Mouse (Mus musculus): Measurements from ENCODE around the gene Ccr6. TPM values are rescaled to one million over a fixed set of nuclear protein-coding genes. Genes with fewer than 3 reads are reported as not detected.

Gene Ccr6
- 43.7 and 44.4 TPM in 2 replicates for polyA plus RNA-seq (2012; rRNA removed)

GRCm38 (mm10) chr17:8235743-8236142, at the start of gene Ccr6:
Ccr6 (plus strand) TSS chr17:8236043.
- TF ChIP-seq CTCF (IDR thresholded peaks at IDR 0.05; ENCODE audit: extremely low read depth, insufficient read depth, insufficient read length, insufficient replicate concordance) (no peak), POLR2A (IDR thresholded peaks at IDR 0.05; ENCODE audit: low read depth, low read length) (no peak)
- Histone ChIP-seq H3K27me3 (ENCODE audit: control insufficient read depth, insufficient read depth, low read length) (no peaks in the 10 kb centered on the region), H3K4me3 (ENCODE audit: extremely low read depth, insufficient read depth, insufficient read length) (peak within 1 kb of the TSS; percentile 29; the same call in 1 of the 2 replicates), H3K4me1 (ENCODE audit: control insufficient read depth, insufficient read depth, insufficient read length) (peaks cover 56% of the 10 kb centered on the region), H3K36me3 (ENCODE audit: control insufficient read depth, insufficient read depth, low read length) (no peaks in the 10 kb centered on the region), H3K27ac (ENCODE audit: insufficient read depth, low read length) (peak within 1 kb of the TSS; percentile 73)
- 11% methylated on average over 3 of the region's 3 CpGs for WGBS
- no peak for DNase-seq (ENCODE audit: low read depth in 1 of 2, low spot score in 2 of 2)

DNA sequence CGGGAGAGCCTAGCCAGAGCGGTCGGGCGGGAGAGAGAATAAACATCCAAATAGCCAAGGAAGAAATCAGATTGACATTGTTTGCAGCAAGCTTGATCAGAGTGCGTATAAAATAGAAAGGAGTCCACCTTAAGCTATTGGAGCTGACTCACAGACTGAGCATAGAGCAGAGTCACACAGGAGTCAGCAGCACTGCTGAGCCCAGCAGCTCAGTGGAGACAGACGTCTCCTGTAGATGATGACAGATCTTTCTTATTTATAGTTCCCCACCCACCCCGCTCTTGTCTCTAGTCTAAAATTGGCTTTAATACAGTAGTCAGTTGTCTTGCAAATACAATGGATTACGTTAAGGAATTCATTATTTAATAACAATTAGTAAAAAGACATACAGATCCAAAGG, 42.2 kb upstream of the Ccr6 start:
- H3K27ac ChIP-seq (ENCODE audit: insufficient read depth, low read length) = no peak overlapping the region
- no peaks in the 10 kb centered on the region for H3K27me3 ChIP-seq (ENCODE audit: control insufficient read depth, insufficient read depth, low read length)
- TF ChIP-seq POLR2A (IDR thresholded peaks at IDR 0.05; ENCODE audit: low read depth, low read length) (no peak), CTCF (IDR thresholded peaks at IDR 0.05; ENCODE audit: extremely low read depth, insufficient read depth, insufficient read length, insufficient replicate concordance) (no peak)
- peaks cover 13% of the 10 kb centered on the region; the same call in 1 of the 2 replicates for H3K4me1 ChIP-seq (ENCODE audit: control insufficient read depth, insufficient read depth, insufficient read length)
- WGBS = 91% methylated on average over 8 of the region's 8 CpGs
- no peak for DNase-seq (ENCODE audit: low read depth in 1 of 2, low spot score in 2 of 2)
- no peak overlapping the region for H3K4me3 ChIP-seq (ENCODE audit: extremely low read depth, insufficient read depth, insufficient read length)
- peaks cover 33% of the 10 kb centered on the region for H3K36me3 ChIP-seq (ENCODE audit: control insufficient read depth, insufficient read depth, low read length)

DNA sequence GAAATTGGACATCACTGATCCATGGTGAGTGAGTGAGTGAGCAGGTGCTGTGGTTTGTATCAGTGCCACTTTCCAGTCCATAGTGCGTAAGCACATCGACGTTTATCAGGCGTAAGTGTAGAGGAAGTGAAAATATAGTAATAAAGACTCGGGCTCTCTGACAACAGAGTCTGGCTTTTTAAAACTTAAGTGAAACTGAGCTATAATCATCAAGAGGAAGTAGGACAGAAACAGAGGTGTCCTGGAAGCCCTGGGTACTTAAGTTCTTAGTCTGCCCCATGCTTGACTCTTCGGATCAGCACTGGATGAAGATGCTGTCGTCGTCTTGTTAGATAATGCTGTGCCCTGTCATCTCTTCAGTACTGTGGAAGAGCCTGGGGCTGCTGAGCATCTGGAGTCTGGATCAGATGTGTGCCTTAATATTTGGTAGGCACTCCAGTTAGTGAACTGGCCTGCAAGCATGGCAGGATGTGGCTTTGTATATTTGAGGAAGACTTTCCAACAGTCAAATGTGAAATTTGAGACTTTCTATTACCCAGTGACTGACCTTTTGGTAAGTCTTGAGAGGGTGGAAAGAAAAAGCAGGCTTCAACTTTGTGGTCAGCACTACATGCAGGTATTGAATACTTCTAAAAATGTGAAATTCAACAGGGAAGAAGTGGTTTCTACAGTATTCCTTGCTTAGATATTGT, 40.0 kb upstream of the Ccr6 start:
- WGBS = 22% methylated on average over 8 of the region's 8 CpGs
- H3K4me3 ChIP-seq (ENCODE audit: extremely low read depth, insufficient read depth, insufficient read length) = peak overlapping the region; percentile 24; the same call in 1 of the 2 replicates
- H3K4me1 ChIP-seq (ENCODE audit: control insufficient read depth, insufficient read depth, insufficient read length) = peaks cover 20% of the 10 kb centered on the region; the same call in 1 of the 2 replicates
- peaks cover 18% of the 10 kb centered on the region for H3K36me3 ChIP-seq (ENCODE audit: control insufficient read depth, insufficient read depth, low read length)
- no peaks in the 10 kb centered on the region for H3K27me3 ChIP-seq (ENCODE audit: control insufficient read depth, insufficient read depth, low read length)
- H3K27ac ChIP-seq (ENCODE audit: insufficient read depth, low read length) = peak overlapping the region; percentile 95
- TF ChIP-seq POLR2A (IDR thresholded peaks at IDR 0.05; ENCODE audit: low read depth, low read length) = no peak
- no peak for TF ChIP-seq CTCF (IDR thresholded peaks at IDR 0.05; ENCODE audit: extremely low read depth, insufficient read depth, insufficient read length, insufficient replicate concordance)
- DNase-seq (ENCODE audit: low read depth in 1 of 2, low spot score in 2 of 2) = peak; percentile 46 to 83

- peaks cover 20% of the 10 kb centered on the region; the same call in 1 of the 2 replicates for H3K4me1 ChIP-seq (ENCODE audit: control insufficient read depth, insufficient read depth, insufficient read length)
- H3K36me3 ChIP-seq (ENCODE audit: control insufficient read depth, insufficient read depth, low read length) = peaks cover 9% of the 10 kb centered on the region
- H3K27me3 ChIP-seq (ENCODE audit: control insufficient read depth, insufficient read depth, low read length) = no peaks in the 10 kb centered on the region
- WGBS = 77% methylated on average over 3 of the region's 3 CpGs
- DNase-seq (ENCODE audit: low read depth in 1 of 2, low spot score in 2 of 2) = peak in 1 of 2 experiments; percentile 58
- H3K27ac ChIP-seq (ENCODE audit: insufficient read depth, low read length) = peak overlapping the region; percentile 89
- H3K4me3 ChIP-seq (ENCODE audit: extremely low read depth, insufficient read depth, insufficient read length) = no peak overlapping the region
- no peak for TF ChIP-seq CTCF (IDR thresholded peaks at IDR 0.05; ENCODE audit: extremely low read depth, insufficient read depth, insufficient read length, insufficient replicate concordance)
- no peak for TF ChIP-seq POLR2A (IDR thresholded peaks at IDR 0.05; ENCODE audit: low read depth, low read length)
Measured at GRCm38 (mm10) chr17:8197652-8198051, 38.2 kb upstream of the Ccr6 start.

DNA sequence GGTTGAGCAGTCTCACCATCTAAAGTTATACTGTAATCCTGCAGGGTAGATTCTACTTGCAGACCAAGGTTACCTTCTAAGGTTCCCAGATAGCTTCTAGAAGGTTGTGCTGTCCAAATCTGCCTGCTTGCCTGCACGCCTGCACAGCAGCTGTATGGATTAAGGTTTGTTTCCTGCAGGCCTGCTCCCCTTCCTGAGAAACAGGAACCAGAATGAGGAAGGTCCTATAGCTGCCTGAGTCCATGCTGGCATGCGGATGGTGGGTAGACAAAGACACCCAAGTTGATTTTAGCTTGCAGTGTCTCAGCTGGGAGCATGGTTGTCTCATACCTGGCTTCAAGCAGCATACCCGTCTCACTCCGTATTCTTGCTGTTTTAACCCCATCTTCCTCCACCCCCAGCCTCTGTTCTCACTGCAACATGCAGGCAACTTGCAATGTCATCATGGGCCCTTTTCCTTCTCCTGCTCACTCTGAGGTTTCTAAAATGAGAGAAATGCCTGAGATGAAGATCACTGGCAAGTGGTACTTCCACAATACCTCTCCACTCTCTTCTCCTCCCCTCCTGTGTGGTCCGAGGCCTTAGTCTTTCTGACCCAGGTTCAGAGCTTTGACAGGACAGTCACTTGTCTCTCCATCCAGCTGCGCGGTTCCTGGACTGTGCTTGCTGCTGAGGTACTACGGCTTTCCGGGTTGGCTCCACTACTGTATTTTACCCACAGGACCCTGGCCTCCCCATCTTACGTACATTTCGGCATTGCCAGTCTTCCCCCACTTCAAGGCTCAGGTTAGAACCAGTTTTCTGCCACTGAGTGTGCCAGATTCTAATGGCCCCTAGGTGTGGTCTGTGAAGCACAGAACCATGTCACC, 36.5 kb upstream of the Ccr6 start:
- no peak for DNase-seq (ENCODE audit: low read depth in 1 of 2, low spot score in 2 of 2)
- peaks cover 24% of the 10 kb centered on the region for H3K4me1 ChIP-seq (ENCODE audit: control insufficient read depth, insufficient read depth, insufficient read length)
- WGBS = 72% methylated on average over 11 of the region's 11 CpGs
- H3K4me3 ChIP-seq (ENCODE audit: extremely low read depth, insufficient read depth, insufficient read length) = no peak overlapping the region
- TF ChIP-seq CTCF (IDR thresholded peaks at IDR 0.05; ENCODE audit: extremely low read depth, insufficient read depth, insufficient read length, insufficient replicate concordance) (no peak), POLR2A (IDR thresholded peaks at IDR 0.05; ENCODE audit: low read depth, low read length) (no peak)
- H3K27ac ChIP-seq (ENCODE audit: insufficient read depth, low read length) = no peak overlapping the region; the same call in 1 of the 2 replicates
- H3K27me3 ChIP-seq (ENCODE audit: control insufficient read depth, insufficient read depth, low read length) = no peaks in the 10 kb centered on the region
- H3K36me3 ChIP-seq (ENCODE audit: control insufficient read depth, insufficient read depth, low read length) = peaks cover 4% of the 10 kb centered on the region

GRCm38 (mm10) chr17:8199936-8200330, 35.9 kb upstream of the Ccr6 start:
- 91% methylated on average over 1 of the region's 1 CpGs for WGBS
- H3K27ac ChIP-seq (ENCODE audit: insufficient read depth, low read length) = no peak overlapping the region

More at GRCm38 (mm10) chr17:8199936-8200330, 35.9 kb upstream of the Ccr6 start:
- peaks cover 24% of the 10 kb centered on the region for H3K4me1 ChIP-seq (ENCODE audit: control insufficient read depth, insufficient read depth, insufficient read length)
- H3K36me3 ChIP-seq (ENCODE audit: control insufficient read depth, insufficient read depth, low read length) = no peaks in the 10 kb centered on the region
- DNase-seq (ENCODE audit: low read depth in 1 of 2, low spot score in 2 of 2) = no peak
- TF ChIP-seq POLR2A (IDR thresholded peaks at IDR 0.05; ENCODE audit: low read depth, low read length) (no peak), CTCF (IDR thresholded peaks at IDR 0.05; ENCODE audit: extremely low read depth, insufficient read depth, insufficient read length, insufficient replicate concordance) (no peak)
- no peak overlapping the region for H3K4me3 ChIP-seq (ENCODE audit: extremely low read depth, insufficient read depth, insufficient read length)
- no peaks in the 10 kb centered on the region for H3K27me3 ChIP-seq (ENCODE audit: control insufficient read depth, insufficient read depth, low read length)

Measured in spleen, adult 2 months (tissue).